Mouse (Mus musculus) MEL (cell line): ENCODE measurements around the gene Rnf220. TPM values are rescaled to one million over a fixed set of nuclear protein-coding genes. Genes with fewer than 3 reads are reported as not detected.

Experiments
- DNase-seq: peaks from one replicate; pipeline ENCODE4 v3.0.0; 2011; ENCODE audit warnings: low read depth, low spot score
- H3K27ac ChIP-seq: 2 replicates; pipeline ENCODE4 v1.5.1; 2012; ENCODE audit warnings: low read depth, mild to moderate bottlenecking, control low read depth, low read length, moderate library complexity; ENCODE audit not compliant: control insufficient read depth
- H3K27me3 ChIP-seq, 2 experiments: fragments of 150-350 bp in 1 of 2; sonication (generic) in 1 of 2; 2 replicates each; pipeline ENCODE4 v1.6.1; 2012; ENCODE audit warnings: low read length in 2 of 2, mild to moderate bottlenecking in 2 of 2, improper control_type of control experiment in 1 of 2, moderate library complexity in 1 of 2; ENCODE audit not compliant: insufficient read depth in 2 of 2, control insufficient read depth in 1 of 2
- H3K36me3 ChIP-seq, 2 experiments: 2 replicates each; pipeline ENCODE4 v1.6.1; 2012 to 2014; ENCODE audit warnings: low read length in 2 of 2, improper control_type of control experiment in 1 of 2, inconsistent platforms in 1 of 2, mild to moderate bottlenecking in 1 of 2; ENCODE audit not compliant: insufficient read depth in 2 of 2, control insufficient read depth in 1 of 2
- H3K4me1 ChIP-seq, 2 experiments: fragments of 150-350 bp in 1 of 2; sonication (generic) in 1 of 2; 2 replicates each; pipeline ENCODE4 v1.6.1; 2012; ENCODE audit warnings: low read length in 2 of 2, improper control_type of control experiment in 1 of 2, mild to moderate bottlenecking in 1 of 2; ENCODE audit not compliant: insufficient read depth in 2 of 2, control insufficient read depth in 1 of 2
- H3K4me3 ChIP-seq, 2 experiments: fragments of 150-350 bp in 1 of 2; sonication (generic) in 1 of 2; 2 replicates each; pipeline ENCODE4 v1.5.1; 2012; ENCODE audit warnings: low read depth in 2 of 2, low read length in 2 of 2, mild to moderate bottlenecking in 2 of 2, moderate library complexity in 2 of 2, control low read depth in 1 of 2, improper control_type of control experiment in 1 of 2; ENCODE audit not compliant: control insufficient read depth in 1 of 2, insufficient read depth in 1 of 2
- H3K79me2 ChIP-seq: 2 replicates; pipeline ENCODE4 v1.6.1; 2012; ENCODE audit warnings: mild to moderate bottlenecking, low read length, moderate library complexity; ENCODE audit not compliant: control insufficient read depth, poor library complexity, insufficient read depth
- H3K9ac ChIP-seq: 2 replicates; pipeline ENCODE4 v1.6.1; 2012; ENCODE audit warnings: low read depth, mild to moderate bottlenecking, control low read depth, low read length, moderate library complexity; ENCODE audit not compliant: control insufficient read depth, poor library complexity, severe bottlenecking
- H3K9me3 ChIP-seq: fragments of 150-350 bp; sonication (generic); replicated peaks from 2 replicates; pipeline ENCODE4 v1.6.1; 2012; ENCODE audit warnings: mild to moderate bottlenecking, low read length, improper control_type of control experiment, moderate library complexity; ENCODE audit not compliant: insufficient read depth
- CTCF ChIP-seq, 3 experiments: IDR thresholded peaks in 2 of 3; conservative IDR thresholded peaks in 1 of 3; 2 replicates each; pipeline ENCODE4 v1.5.1; 2011 to 2012; ENCODE audit warnings: low read length in 3 of 3, low read depth in 2 of 3, mild to moderate bottlenecking in 2 of 3, improper control_type of control experiment in 1 of 3, inconsistent platforms in 1 of 3, mixed read lengths in 1 of 3, moderate library complexity in 1 of 3; ENCODE audit not compliant: control insufficient read depth in 1 of 3, insufficient read depth in 1 of 3, poor library complexity in 1 of 3, severe bottlenecking in 1 of 3
- GATA1 ChIP-seq: IDR thresholded peaks from 2 replicates; pipeline ENCODE4 v1.6.1; 2011; ENCODE audit warnings: low read depth, low read length, improper control_type of control experiment
- MAZ ChIP-seq: IDR thresholded peaks from 2 replicates; pipeline ENCODE4 v1.6.1; 2012; ENCODE audit warnings: low read depth, mild to moderate bottlenecking, inconsistent platforms, low read length, improper control_type of control experiment
- MEF2A ChIP-seq: IDR thresholded peaks from 2 replicates; pipeline ENCODE4 v1.6.1; 2014; ENCODE audit warnings: low read depth, mild to moderate bottlenecking, inconsistent platforms, low read length, improper control_type of control experiment; ENCODE audit not compliant: poor library complexity, insufficient replicate concordance, severe bottlenecking; ENCODE audit errors: extremely low read depth
- MXI1 ChIP-seq: IDR thresholded peaks from 2 replicates; pipeline ENCODE4 v1.6.1; 2011; ENCODE audit warnings: mild to moderate bottlenecking, low read depth, low read length, improper control_type of control experiment
- POLR2A ChIP-seq, 2 experiments: IDR thresholded peaks; 2 replicates each; pipeline ENCODE4 v1.6.1; 2011 to 2012; ENCODE audit warnings: low read length in 2 of 2, mild to moderate bottlenecking in 2 of 2, control low read depth in 1 of 2, improper control_type of control experiment in 1 of 2, low read depth in 1 of 2, moderate library complexity in 1 of 2; ENCODE audit not compliant: control insufficient read depth in 1 of 2, insufficient read depth in 1 of 2, poor library complexity in 1 of 2
- RAD21 ChIP-seq: IDR thresholded peaks from 2 replicates; pipeline ENCODE4 v1.6.1; 2011; ENCODE audit warnings: mild to moderate bottlenecking, low read depth, low read length, improper control_type of control experiment
- TAL1 ChIP-seq: IDR thresholded peaks from 2 replicates; pipeline ENCODE4 v1.6.1; 2012; ENCODE audit warnings: mild to moderate bottlenecking, inconsistent platforms, low read length, moderate library complexity, mixed read lengths
- TBP ChIP-seq: IDR thresholded peaks from 2 replicates; pipeline ENCODE4 v1.8.0; 2011; ENCODE audit warnings: low read depth, low read length, improper control_type of control experiment
- TCF12 ChIP-seq: IDR thresholded peaks from 2 replicates; pipeline ENCODE4 v1.6.1; 2014; ENCODE audit warnings: low read depth, mild to moderate bottlenecking, inconsistent platforms, low read length, improper control_type of control experiment, moderate library complexity
- UBTF ChIP-seq: IDR thresholded peaks from 2 replicates; pipeline ENCODE4 v1.6.1; 2012; ENCODE audit warnings: low read depth, mild to moderate bottlenecking, inconsistent platforms, low read length, improper control_type of control experiment, moderate library complexity, borderline replicate concordance; ENCODE audit not compliant: insufficient read depth
- USF1 ChIP-seq: IDR thresholded peaks from 2 replicates; pipeline ENCODE4 v1.6.1; 2014; ENCODE audit warnings: low read depth, mild to moderate bottlenecking, inconsistent platforms, low read length, improper control_type of control experiment, moderate library complexity
- ZMIZ1 ChIP-seq: IDR thresholded peaks from 2 replicates; pipeline ENCODE4 v1.6.1; 2012; ENCODE audit warnings: low read depth, mild to moderate bottlenecking, inconsistent platforms, low read length, improper control_type of control experiment, moderate library complexity
- ZNF384 ChIP-seq: IDR thresholded peaks from 2 replicates; pipeline ENCODE4 v1.6.1; 2012; ENCODE audit warnings: low read depth, mild to moderate bottlenecking, inconsistent platforms, low read length, improper control_type of control experiment
- polyA plus RNA-seq, 2 experiments: library from polyadenylated mRNA; stranded (reverse) in 1 of 2; unstranded in 1 of 2; fragments of >175 nt in 1 of 2; fragments of >200 nt in 1 of 2; gene quantifications; 2 replicates each; pipeline versions ENCODE4 v1.2.1 to v1.2.4; 2012; ENCODE audit warnings: low replicate concordance in 2 of 2, low read depth in 1 of 2; ENCODE audit not compliant: insufficient read length in 2 of 2, insufficient read depth in 1 of 2, missing spikeins in 1 of 2
- total RNA-seq: library from RNA; depleted of rRNA; stranded (reverse); fragments of 300-350 nt; gene quantifications from 2 replicates; pipeline ENCODE4 v1.2.3, GENCODE M21; 2012

The Rnf220 gene
- total and polyA plus RNA-seq, 3 experiments: 121 to 201 TPM; not detected in 1

GRCm38 (mm10) chr4:117367365-117367764 is 129.5 kb downstream of the Rnf220 start:
- Histone ChIP-seq H3K9ac (no peak overlapping the region), H3K79me2 (no peaks in the 10 kb centered on the region), H3K4me1 (no peaks in the 10 kb centered on the region), H3K27me3 (peaks cover 0 to 7% of the 10 kb centered on the region in 2 experiments; a peak in 2 of 4 replicates), H3K9me3 (no peaks in the 10 kb centered on the region), H3K4me3 (no peak overlapping the region), H3K27ac (no peak overlapping the region)
- TF ChIP-seq ZMIZ1 (no peak), TBP (no peak), TCF12 (no peak), USF1 (no peak), GATA1 (no peak), MAZ (no peak), POLR2A (IDR thresholded peaks at IDR 0.05; ENCODE audit: control insufficient read depth in 1 of 2, insufficient read depth in 1 of 2, low read depth in 1 of 2, low read length in 2 of 2, poor library complexity in 1 of 2) (no peak), RAD21 (no peak), UBTF (no peak), TAL1 (no peak), CTCF (IDR thresholded peaks at IDR 0.05 in 2 of 3, conservative IDR thresholded peaks at IDR 0.05 in 1 of 3; ENCODE audit: control insufficient read depth in 1 of 3, insufficient read depth in 1 of 3, low read depth in 2 of 3, low read length in 3 of 3, poor library complexity in 1 of 3, severe bottlenecking in 1 of 3) (no peak), MXI1 (no peak)
- TF ChIP-seq, all 39 proteins: peak for 0
- no peaks in the 10 kb centered on the region for H3K36me3 ChIP-seq
- DNase-seq: no peak

GRCm38 (mm10) chr4:117362085-117362484 is 134.8 kb downstream of the Rnf220 start:
- H3K27ac ChIP-seq: no peak overlapping the region
- H3K9me3 ChIP-seq: no peaks in the 10 kb centered on the region
- DNase-seq: no peak
- H3K36me3 ChIP-seq: no peaks in the 10 kb centered on the region
- H3K4me3 ChIP-seq: no peak overlapping the region
- no peaks in the 10 kb centered on the region for H3K79me2 ChIP-seq
- TF ChIP-seq RAD21: no peak
- no peak for TF ChIP-seq ZNF384
- no peak for TF ChIP-seq USF1
- TF ChIP-seq TAL1: no peak
- H3K27me3 ChIP-seq: peaks cover 1 to 7% of the 10 kb centered on the region in 2 experiments; a peak in 2 of 4 replicates
- no peak overlapping the region for H3K9ac ChIP-seq
- H3K4me1 ChIP-seq: no peaks in the 10 kb centered on the region

- H3K4me3 ChIP-seq: no peak overlapping the region
- H3K27ac ChIP-seq: no peak overlapping the region
- no peak for TF ChIP-seq ZMIZ1
- TF ChIP-seq MEF2A: no peak
- no peak for TF ChIP-seq TCF12
- TF ChIP-seq, all 39 proteins: peak for 0
- no peak for DNase-seq
- H3K36me3 ChIP-seq: no peaks in the 10 kb centered on the region
- H3K9ac ChIP-seq: no peak overlapping the region
- H3K27me3 ChIP-seq: peaks cover 1 to 7% of the 10 kb centered on the region in 2 experiments; a peak in 2 of 4 replicates
- H3K9me3 ChIP-seq: no peaks in the 10 kb centered on the region
- H3K4me1 ChIP-seq: no peaks in the 10 kb centered on the region
- no peaks in the 10 kb centered on the region for H3K79me2 ChIP-seq
Observed at GRCm38 (mm10) chr4:117361558-117361873, 135.3 kb downstream of the Rnf220 start.
